8 mouse cellular contexts compared by ENCODE assay signal in genomic region chr8:107096366-107097036, GRCm38 (mm10). TPM values are rescaled to one million over a fixed set of nuclear protein-coding genes. Genes with fewer than 3 reads are reported as not detected.
A peak's percentile ranks its signal among the peaks of the same experiment; 100 is the strongest.
DNase-seq lines count a peak whose midpoint lies in the region; ATAC-seq lines count a peak whose summit lies in the region.

Terf2 (minus strand) TSS chr8:107096547.

- DNase-seq in adrenal gland, adult (ENCODE audit: inconsistent age in 2 of 2, low spot score in 1 of 2), result peak; percentile 96 to 98
- peak; percentile 97 for DNase-seq in embryo, embryonic 10 days (ENCODE audit: low spot score)
- DNase-seq in gastrocnemius, postnatal 10 days, result peak; percentile 89
- DNase-seq in hindlimb bud, embryonic 11.5 days (ENCODE audit: extremely low spot score, low read depth, low spot score), result peak; percentile 88
- peak; percentile 80 to 96 for DNase-seq in left cerebral cortex, adult 8-10 months (ENCODE audit: low spot score in 2 of 2)
- DNase-seq in right cerebral cortex, adult 18-20 months, result peak; percentile 95
- DNase-seq in urinary bladder, postnatal 10 days (ENCODE audit: low spot score), result peak; percentile 77

- peak; percentile 96 for ATAC-seq in megakaryocyte, adult 5-6 weeks (ENCODE audit: poor library complexity, severe bottlenecking)

RNA-seq across cellular contexts. Expression of gene Terf2, which starts in this region (rescaled TPM):
- total RNA-seq in gastrocnemius, postnatal 10 days (2021), result 10 to 100 TPM; 15.0 to 22.1 TPM
- total RNA-seq in left cerebral cortex, adult 8-10 months (2022), result 10 to 100 TPM; 37.2 to 42.3 (median 38.5) TPM
- 22.6 and 26.6 TPM in 2 replicates for total RNA-seq in megakaryocyte, adult 5-6 weeks (2015)
- total RNA-seq in megakaryocyte, adult 5-6 weeks (2017), result 18.5 and 19.0 TPM in 2 replicates

Comparison
In these comparisons a context has a peak if more than half of its experiments do, and no peak if none do; other contexts are left out.
1. Peak in every context shown above with its lines: DNase-seq and ATAC-seq.